Mouse (Mus musculus): Measurements from ENCODE around the gene Hrh2. TPM values are rescaled to one million over a fixed set of nuclear protein-coding genes. Genes with fewer than 3 reads are reported as not detected.

Gene Hrh2
- polyA plus RNA-seq, 1 experiment, result 1.0 TPM

DNA sequence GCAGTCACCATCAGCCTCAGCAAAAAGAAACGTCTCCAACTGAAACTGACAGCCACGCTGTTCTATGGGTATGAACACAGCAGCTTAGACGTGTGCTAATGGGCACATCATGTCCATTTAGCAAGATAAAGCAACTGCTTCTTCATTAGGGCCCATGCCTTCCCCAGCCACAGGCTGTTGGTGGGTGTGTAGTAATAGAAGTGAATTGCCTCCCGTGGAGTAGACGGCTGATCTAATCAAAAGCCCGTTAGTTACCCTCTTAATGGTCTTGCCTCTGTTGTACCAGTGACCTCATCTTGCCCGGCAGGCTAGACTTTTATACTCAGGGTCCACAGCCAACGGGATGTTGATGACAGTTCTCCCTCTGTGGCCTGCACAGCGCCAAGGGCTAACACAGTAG, 7.1 kb downstream of the Hrh2 start:
- TF ChIP-seq POLR2A (IDR thresholded peaks at IDR 0.05; ENCODE audit: borderline replicate concordance, extremely low read depth, insufficient read depth, insufficient read length, poor library complexity, severe bottlenecking), result no peak
- no peak for TF ChIP-seq CTCF (IDR thresholded peaks at IDR 0.05; ENCODE audit: borderline replicate concordance, extremely low read depth, insufficient read depth, insufficient read length)
- DNase-seq (ENCODE audit: low read depth), result peak; percentile 22

DNA sequence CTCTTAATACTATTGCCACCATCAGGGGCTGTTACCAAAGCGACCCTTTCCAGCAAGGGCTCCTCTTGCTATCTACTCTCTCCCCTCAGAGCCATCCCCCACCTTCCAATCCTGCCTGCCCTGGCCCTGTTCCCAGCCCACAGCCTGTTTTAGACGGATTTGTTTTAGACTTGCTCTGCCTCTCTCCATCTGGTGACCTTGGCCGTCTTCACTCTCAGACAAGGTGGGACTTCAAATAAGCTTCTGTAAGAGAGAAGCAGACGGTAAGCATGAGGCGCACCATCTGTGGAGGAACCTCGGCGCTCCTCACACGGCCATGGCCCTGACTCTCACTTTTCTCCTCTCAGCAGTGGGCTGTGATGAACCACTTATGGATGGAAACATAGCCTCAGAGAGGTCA, 10.5 kb downstream of the Hrh2 start:
- TF ChIP-seq POLR2A (IDR thresholded peaks at IDR 0.05; ENCODE audit: borderline replicate concordance, extremely low read depth, insufficient read depth, insufficient read length, poor library complexity, severe bottlenecking), result no peak
- no peak for TF ChIP-seq CTCF (IDR thresholded peaks at IDR 0.05; ENCODE audit: borderline replicate concordance, extremely low read depth, insufficient read depth, insufficient read length)
- DNase-seq (ENCODE audit: low read depth), result peak; percentile 73

DNA sequence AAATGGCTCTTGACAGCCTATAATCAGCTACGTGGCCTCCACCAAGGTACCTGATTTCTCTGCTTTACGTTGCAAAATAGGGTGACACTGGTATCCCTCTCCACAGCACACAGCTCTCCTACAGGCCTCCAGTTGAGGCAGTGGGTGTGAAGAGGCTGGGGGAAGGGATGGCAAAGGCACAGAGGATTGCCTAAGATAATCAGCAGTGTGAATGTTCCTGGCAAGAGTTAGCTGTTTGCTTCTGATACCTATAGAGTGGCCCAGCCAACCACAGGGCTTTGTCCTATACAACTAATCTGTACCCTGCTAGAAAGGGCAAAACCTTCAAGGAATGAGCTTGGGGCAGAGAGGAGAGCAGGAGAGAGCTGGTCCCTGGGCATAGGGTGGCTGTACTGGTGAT, 11.5 kb downstream of the Hrh2 start:
- no peak for TF ChIP-seq POLR2A (IDR thresholded peaks at IDR 0.05; ENCODE audit: borderline replicate concordance, extremely low read depth, insufficient read depth, insufficient read length, poor library complexity, severe bottlenecking)
- no peak for TF ChIP-seq CTCF (IDR thresholded peaks at IDR 0.05; ENCODE audit: borderline replicate concordance, extremely low read depth, insufficient read depth, insufficient read length)

DNA sequence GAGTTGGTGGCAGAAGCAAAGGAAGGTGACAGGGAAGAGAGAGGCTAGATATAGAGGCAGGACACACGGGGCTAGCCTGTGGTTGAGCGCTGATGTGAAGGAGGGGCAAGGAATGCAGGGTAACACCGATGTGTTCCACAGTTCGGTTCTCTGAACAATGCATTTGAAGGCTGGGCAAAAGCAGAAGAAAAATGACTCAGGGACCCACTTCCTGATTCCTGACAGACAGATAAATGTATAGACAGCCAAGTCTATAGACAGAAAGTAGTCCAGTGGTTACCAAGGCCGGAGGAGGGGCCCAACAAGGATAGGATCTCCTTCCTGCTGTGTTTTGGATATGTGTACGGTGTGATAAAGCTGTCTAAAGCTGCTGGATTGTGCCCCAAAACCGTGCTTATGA, 13.3 kb downstream of the Hrh2 start:
- DNase-seq (ENCODE audit: low read depth), result no peak
- TF ChIP-seq CTCF (IDR thresholded peaks at IDR 0.05; ENCODE audit: borderline replicate concordance, extremely low read depth, insufficient read depth, insufficient read length) (no peak), POLR2A (IDR thresholded peaks at IDR 0.05; ENCODE audit: borderline replicate concordance, extremely low read depth, insufficient read depth, insufficient read length, poor library complexity, severe bottlenecking) (no peak)

More for the DNA sequence above, 11.5 kb downstream of the Hrh2 start:
- DNase-seq (ENCODE audit: low read depth), result no peak

DNA sequence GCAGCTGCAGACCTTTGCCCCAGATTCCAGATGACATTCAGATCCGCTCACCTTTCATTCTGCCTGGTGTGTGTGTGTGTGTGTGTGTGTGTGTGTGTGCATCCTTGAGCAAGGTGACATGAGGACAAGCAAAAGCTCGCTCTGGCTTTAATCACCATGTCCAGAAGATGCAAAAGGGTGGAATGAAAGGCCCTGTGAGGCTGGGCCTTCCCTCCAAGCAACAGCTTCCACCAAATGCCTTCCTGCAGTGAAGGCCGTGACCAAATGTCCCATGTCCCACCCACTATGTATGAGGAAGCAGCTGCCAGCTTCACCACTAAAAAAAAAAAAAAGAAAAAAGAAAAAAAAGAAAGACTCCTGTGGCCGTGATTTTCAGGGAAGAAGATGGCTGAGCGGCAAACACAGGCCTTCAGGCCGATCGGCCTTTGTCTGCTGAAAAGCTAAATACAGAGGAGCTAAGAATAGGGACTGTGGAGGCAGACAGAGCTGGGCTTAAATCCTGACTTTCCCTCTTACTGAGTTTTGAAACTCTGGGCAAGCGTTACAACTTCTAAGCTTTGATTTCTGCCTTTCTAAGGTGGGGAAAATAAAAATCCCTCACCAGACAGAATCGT, 14.3 kb downstream of the Hrh2 start:
- TF ChIP-seq CTCF (IDR thresholded peaks at IDR 0.05; ENCODE audit: borderline replicate concordance, extremely low read depth, insufficient read depth, insufficient read length), result no peak
- no peak for TF ChIP-seq POLR2A (IDR thresholded peaks at IDR 0.05; ENCODE audit: borderline replicate concordance, extremely low read depth, insufficient read depth, insufficient read length, poor library complexity, severe bottlenecking)
- DNase-seq (ENCODE audit: low read depth), result no peak

DNA sequence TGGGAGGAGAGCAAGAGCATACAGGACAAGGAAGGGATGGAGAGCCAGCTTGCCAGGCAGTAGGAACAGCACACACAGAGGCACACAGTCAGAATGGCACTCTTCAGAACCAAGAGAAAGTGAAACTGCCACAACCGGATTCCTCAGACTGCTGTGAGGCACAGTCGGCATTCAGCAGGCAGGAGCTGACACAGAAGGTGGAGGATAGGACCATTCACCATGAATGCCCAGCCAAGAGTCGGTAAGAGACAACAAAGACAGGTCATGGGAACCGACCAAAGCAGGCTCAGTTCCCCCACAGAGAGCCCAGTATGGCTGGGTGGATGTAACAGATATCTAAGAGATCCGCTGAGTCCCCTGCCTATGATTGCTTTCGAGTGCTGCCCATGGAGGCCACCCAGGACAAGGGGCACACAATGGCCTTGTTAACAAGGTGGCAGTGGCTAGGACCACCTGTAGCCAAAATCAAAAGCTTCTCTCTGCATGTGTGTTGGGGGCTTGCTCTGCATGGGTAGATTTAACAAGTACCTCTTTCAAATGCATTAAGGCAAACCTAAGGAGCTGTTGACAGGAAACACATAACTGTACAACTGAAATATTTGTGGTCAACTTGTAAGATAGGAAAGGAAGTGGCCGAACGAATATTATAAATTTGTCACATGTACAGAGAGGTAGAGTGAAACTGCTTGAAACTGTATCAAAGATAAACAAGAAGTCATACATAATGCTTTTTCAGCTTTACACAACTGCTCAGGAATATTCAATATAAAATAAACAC, 17.7 kb downstream of the Hrh2 start:
- TF ChIP-seq POLR2A (IDR thresholded peaks at IDR 0.05; ENCODE audit: borderline replicate concordance, extremely low read depth, insufficient read depth, insufficient read length, poor library complexity, severe bottlenecking), result no peak
- TF ChIP-seq CTCF (IDR thresholded peaks at IDR 0.05; ENCODE audit: borderline replicate concordance, extremely low read depth, insufficient read depth, insufficient read length), result no peak
- DNase-seq (ENCODE audit: low read depth), result no peak

DNA sequence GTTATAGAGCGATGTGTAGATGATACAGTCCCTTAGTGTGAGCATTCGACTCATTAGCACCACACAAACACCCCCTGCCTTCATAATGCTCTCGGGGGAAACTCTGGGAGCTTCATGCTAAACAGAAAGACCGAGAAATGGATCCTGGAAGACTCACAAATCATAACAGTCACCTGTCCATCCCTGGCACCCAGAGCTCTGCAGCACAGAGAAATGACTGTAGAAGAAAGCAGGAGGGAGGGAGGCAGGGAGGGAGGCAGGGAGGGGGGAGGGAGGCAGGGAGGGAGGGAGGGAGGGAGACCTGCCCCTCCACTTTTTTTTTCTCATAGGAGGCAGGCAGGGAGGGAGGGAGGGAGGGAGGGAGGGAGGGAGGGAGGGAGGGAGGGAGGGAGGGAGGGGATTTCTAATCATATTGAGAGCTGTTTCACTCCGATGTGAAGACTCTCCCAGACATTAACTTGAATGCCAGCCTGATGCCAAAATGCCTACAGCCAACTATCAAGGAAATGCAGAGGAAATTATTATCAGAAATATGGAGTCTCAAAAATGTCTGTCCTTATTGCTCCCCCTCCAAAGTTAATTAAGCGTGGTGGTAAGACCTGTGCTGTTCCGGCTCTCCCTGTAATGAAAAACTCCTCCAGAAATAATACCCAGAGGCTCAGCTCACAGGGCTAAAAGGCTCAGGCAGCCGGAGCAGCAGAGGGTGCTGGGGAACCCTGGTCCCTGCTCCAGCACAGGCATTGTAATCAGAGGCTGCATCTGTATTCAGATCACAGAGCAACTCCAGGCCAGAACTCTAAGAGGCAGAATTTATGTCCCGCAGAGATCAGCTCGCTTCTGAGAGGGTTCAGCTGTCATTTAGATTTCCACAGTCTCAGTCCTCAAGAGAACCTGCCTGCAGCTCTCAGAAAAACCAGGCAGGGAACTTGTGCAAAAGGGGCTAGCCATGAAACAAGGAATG, 19.9 kb downstream of the Hrh2 start:
- no peak for TF ChIP-seq CTCF (IDR thresholded peaks at IDR 0.05; ENCODE audit: borderline replicate concordance, extremely low read depth, insufficient read depth, insufficient read length)
- peak; percentile 96 for DNase-seq (ENCODE audit: low read depth)

DNA sequence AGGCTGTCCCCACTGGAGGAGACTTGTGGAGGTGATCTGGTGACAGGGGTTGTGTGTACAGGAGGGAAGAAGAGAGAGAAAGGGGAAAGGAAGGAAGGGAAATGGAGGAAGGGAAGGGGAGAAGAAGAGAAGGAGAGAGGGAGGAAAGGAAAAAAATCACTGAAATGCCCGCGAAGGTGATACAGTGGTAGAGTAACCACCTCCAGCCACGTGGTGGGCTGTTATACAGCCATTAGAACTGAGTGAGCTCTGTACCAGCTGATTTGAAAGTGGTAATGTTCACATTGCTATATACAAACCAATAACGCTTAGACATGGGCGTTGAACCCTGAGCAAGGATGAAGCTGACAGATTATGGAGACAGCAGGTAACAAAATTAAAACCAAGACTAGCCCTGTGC, 20.6 kb downstream of the Hrh2 start:
- no peak for DNase-seq (ENCODE audit: low read depth)
- TF ChIP-seq CTCF (IDR thresholded peaks at IDR 0.05; ENCODE audit: borderline replicate concordance, extremely low read depth, insufficient read depth, insufficient read length), result no peak
- TF ChIP-seq POLR2A (IDR thresholded peaks at IDR 0.05; ENCODE audit: borderline replicate concordance, extremely low read depth, insufficient read depth, insufficient read length, poor library complexity, severe bottlenecking), result no peak

DNA sequence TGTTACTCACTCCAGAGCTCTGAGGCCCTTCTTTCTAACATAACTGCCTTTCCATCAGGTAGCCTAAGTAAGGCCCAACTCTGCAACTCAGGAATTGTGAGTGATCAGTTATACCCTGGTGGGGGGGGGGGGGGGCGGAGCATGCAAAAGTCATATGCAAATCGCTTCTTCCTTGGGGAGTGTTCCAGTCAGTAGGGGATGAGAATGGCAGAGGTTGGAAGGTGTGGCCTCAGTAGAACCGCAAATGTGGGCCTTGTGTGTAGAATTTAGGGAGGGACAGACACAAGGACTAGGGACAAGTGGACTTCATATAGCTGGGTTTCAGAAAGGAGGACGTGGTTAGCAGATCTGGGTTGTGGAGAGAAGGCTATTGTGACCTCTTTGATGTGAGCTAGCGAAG, 23.3 kb downstream of the Hrh2 start:
- DNase-seq (ENCODE audit: low read depth), result no peak
- TF ChIP-seq POLR2A (IDR thresholded peaks at IDR 0.05; ENCODE audit: borderline replicate concordance, extremely low read depth, insufficient read depth, insufficient read length, poor library complexity, severe bottlenecking) (no peak), CTCF (IDR thresholded peaks at IDR 0.05; ENCODE audit: borderline replicate concordance, extremely low read depth, insufficient read depth, insufficient read length) (no peak)

DNA sequence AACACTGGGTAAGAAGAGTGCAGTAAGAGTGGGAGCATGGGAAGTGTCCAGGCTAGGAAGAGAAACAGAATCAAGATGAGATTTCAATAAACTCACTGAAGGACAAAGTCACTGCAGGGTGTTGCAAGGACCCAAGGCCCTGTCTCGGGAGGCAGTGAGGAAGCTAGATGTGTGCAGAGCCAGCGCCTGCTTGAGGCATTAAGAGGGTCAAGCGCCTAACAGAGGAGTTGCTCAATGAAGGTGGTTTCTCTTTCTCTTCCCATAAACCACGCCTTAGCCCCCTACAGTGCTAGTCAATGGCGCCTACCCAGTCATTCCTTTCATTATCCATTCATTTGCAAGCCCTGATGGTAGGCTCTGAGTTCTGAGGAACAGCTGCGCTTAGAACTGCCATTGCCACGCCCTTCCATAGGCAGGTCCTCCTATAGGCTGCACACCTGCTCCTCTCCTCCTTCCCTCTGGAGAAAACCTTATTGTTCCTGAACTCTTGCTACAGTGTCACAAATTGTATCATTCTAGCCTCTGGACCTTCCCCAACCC, 23.9 kb downstream of the Hrh2 start:
- DNase-seq (ENCODE audit: low read depth), result no peak
- TF ChIP-seq CTCF (IDR thresholded peaks at IDR 0.05; ENCODE audit: borderline replicate concordance, extremely low read depth, insufficient read depth, insufficient read length), result no peak
- TF ChIP-seq POLR2A (IDR thresholded peaks at IDR 0.05; ENCODE audit: borderline replicate concordance, extremely low read depth, insufficient read depth, insufficient read length, poor library complexity, severe bottlenecking), result no peak

DNA sequence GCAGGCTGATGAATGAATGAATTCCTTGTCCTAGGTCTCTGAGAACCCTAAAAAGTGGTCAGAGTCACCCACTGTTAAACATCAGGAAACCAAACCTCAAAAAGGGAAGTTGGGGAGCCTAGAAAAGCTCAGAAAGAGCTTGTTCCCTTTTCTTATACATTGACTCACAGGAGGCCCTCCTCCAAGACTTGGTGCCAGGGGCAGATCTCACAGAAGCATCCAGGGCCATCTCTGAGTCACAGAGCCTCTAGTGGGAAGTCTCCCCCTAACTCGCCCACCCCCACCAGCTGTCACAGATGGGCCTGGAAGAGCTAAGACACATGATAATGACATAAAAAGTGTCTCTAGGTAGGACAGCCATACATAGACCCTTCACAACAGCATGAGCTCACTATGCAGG, 26.4 kb downstream of the Hrh2 start:
- TF ChIP-seq POLR2A (IDR thresholded peaks at IDR 0.05; ENCODE audit: borderline replicate concordance, extremely low read depth, insufficient read depth, insufficient read length, poor library complexity, severe bottlenecking), result no peak
- no peak for TF ChIP-seq CTCF (IDR thresholded peaks at IDR 0.05; ENCODE audit: borderline replicate concordance, extremely low read depth, insufficient read depth, insufficient read length)
- DNase-seq (ENCODE audit: low read depth), result no peak
